Mouse (Mus musculus): ENCODE results near the gene Glra1. TPM values are rescaled to one million over a fixed set of nuclear protein-coding genes. Genes with fewer than 3 reads are reported as not detected.
"Not testable (repeated sequence)": the region's sequence is repeated elsewhere in the genome, so short reads cannot be mapped to it uniquely, and the experiment has no call there.

The Glra1 gene
- polyA plus RNA-seq (2016; fragmentation: Nextera tagmentation; extraction: Ambion mirVana) = 3.8 and 6.8 TPM in 2 replicates

DNA sequence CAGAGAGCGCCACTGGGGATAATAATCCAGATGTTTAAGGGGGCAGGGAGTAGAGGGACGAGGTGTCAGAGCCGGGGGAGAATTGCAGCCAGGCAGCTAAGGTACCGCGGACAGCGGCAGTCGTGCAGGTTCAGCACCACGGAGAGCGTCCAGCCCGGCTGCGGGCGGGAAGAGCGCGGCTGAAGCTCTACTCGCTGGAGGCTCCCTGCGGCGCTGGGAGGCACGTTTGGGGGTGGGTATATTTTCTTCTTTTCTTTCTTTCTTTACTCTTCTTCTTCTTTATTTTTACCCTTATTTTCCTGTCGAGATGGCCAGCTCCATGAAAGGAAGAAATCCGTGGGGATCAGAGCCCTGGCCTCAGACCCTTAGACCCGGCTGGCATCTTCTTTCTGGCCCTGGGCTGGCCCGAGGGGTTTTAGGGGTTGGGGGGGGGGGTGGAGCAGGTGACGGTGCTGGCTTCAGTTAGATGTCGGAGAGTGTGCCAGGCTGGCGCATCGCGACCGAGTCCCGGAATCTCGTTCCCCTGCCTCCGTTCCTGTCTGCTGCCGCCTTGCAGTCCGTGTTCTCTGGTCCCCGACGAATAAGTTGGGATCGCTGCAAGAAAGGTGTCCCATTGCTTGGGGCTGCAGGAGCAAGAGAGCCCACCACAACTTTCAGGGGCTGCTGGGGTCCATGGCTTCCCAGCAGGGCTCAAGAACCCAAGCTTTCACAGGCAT lies at the start of gene Glra1:
TSS of gene Glra1 (minus strand) at position 391 of the 716 bp plus-strand sequence.
- peak within 1 kb of the TSS; percentile 86 for H3K27ac ChIP-seq
- peaks cover 39% of the 10 kb centered on the region for H3K4me1 ChIP-seq (replicated peaks)
- H3K9me3 ChIP-seq = no peaks in the 10 kb centered on the region
- peak; percentile 83 for DNase-seq (ENCODE audit: low spot score)
- peak within 1 kb of the TSS; percentile 65 for H3K4me3 ChIP-seq
- peaks cover 29% of the 10 kb centered on the region for H3K27me3 ChIP-seq (ENCODE audit: insufficient read depth, poor library complexity, severe bottlenecking)
- 1% methylated on average over 36 of the region's 36 CpGs for WGBS
- peaks cover 8% of the 10 kb centered on the region; the same call in 1 of the 2 replicates for H3K36me3 ChIP-seq

DNA sequence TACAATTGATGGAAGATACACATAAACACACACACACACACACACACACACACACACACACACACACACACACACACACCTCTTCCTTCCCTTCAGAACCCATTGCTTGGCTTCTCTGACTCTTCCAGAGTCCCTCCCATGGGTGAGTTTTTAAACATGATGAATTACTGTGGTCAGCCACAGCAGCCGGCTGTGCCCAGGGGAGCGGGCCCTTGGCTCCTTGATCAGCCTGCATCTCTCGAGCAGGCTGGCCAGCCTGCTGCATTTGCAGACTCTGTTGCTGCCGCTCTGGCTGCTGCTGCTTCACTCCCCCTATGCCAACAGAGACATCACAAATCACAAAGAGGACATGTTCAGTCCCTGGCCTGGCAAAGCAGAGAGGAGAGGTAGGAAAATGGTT lies 29.0 kb upstream of the Glra1 start:
- no peaks in the 10 kb centered on the region for H3K27me3 ChIP-seq (ENCODE audit: insufficient read depth, poor library complexity, severe bottlenecking)
- 0 out of 2 replicates have a peak, but pooled peaks cover 3% of the 10 kb centered on the region for H3K9me3 ChIP-seq
- peak overlapping the region; percentile 50; the same call in 1 of the 2 replicates for H3K27ac ChIP-seq
- WGBS = 50% methylated on average over 4 of the region's 4 CpGs
- peaks cover 13% of the 10 kb centered on the region for H3K4me1 ChIP-seq (replicated peaks)
- H3K36me3 ChIP-seq = no peaks in the 10 kb centered on the region
- DNase-seq (ENCODE audit: low spot score) = peak; percentile 4
- H3K4me3 ChIP-seq = no peak overlapping the region

DNA sequence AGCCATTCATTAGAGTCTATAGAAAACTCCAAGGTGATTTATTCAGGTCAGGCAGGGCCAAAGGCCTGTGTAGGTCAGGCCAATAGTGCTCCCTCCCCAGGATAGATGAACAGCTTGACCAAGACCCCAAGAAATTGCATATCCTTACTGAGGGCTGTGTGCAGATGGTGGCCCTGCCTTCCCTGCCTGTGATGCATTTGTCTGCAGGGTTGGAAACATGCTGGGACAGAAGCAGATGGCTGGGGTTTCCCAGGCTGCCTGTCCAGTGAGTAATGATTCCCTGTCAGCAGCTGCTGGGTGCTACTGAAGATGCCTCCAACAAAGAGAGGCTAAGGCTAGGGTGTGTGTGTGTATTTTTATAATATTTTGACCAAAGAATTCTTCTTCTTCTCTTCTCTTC lies 25.9 kb upstream of the Glra1 start:
- H3K4me1 ChIP-seq (replicated peaks) = peaks cover 13% of the 10 kb centered on the region
- no peaks in the 10 kb centered on the region for H3K27me3 ChIP-seq (ENCODE audit: insufficient read depth, poor library complexity, severe bottlenecking)
- 0 out of 2 replicates have a peak, but pooled peaks cover 3% of the 10 kb centered on the region for H3K9me3 ChIP-seq
- peak overlapping the region; percentile 74 for H3K27ac ChIP-seq
- peak; percentile 67 for DNase-seq (ENCODE audit: low spot score)
- H3K36me3 ChIP-seq = no peaks in the 10 kb centered on the region
- no peak overlapping the region for H3K4me3 ChIP-seq

- H3K27me3 ChIP-seq (ENCODE audit: insufficient read depth, poor library complexity, severe bottlenecking); H3K36me3 ChIP-seq; H3K27ac ChIP-seq; DNase-seq (ENCODE audit: low spot score); H3K9me3 ChIP-seq; H3K4me3 ChIP-seq; H3K4me1 ChIP-seq (replicated peaks): not testable (repeated sequence)
- WGBS = 75% methylated on average over 8 of the region's 8 CpGs
Observed at GRCm38 (mm10) chr11:55614631-55615030, 6.6 kb upstream of the Glra1 start.

- peaks cover 35% of the 10 kb centered on the region for H3K4me1 ChIP-seq (replicated peaks)
- H3K27ac ChIP-seq = peak overlapping the region; percentile 86
- DNase-seq (ENCODE audit: low spot score) = no peak
- H3K36me3 ChIP-seq = peaks cover 4% of the 10 kb centered on the region; the same call in 1 of the 2 replicates
- 2% methylated on average over 12 of the region's 12 CpGs for WGBS
- no peaks in the 10 kb centered on the region for H3K9me3 ChIP-seq
- H3K4me3 ChIP-seq = peak overlapping the region; percentile 65
- H3K27me3 ChIP-seq (ENCODE audit: insufficient read depth, poor library complexity, severe bottlenecking) = peaks cover 29% of the 10 kb centered on the region
Observed at GRCm38 (mm10) chr11:55608524-55608920, 524 bp upstream of the Glra1 start.

DNA sequence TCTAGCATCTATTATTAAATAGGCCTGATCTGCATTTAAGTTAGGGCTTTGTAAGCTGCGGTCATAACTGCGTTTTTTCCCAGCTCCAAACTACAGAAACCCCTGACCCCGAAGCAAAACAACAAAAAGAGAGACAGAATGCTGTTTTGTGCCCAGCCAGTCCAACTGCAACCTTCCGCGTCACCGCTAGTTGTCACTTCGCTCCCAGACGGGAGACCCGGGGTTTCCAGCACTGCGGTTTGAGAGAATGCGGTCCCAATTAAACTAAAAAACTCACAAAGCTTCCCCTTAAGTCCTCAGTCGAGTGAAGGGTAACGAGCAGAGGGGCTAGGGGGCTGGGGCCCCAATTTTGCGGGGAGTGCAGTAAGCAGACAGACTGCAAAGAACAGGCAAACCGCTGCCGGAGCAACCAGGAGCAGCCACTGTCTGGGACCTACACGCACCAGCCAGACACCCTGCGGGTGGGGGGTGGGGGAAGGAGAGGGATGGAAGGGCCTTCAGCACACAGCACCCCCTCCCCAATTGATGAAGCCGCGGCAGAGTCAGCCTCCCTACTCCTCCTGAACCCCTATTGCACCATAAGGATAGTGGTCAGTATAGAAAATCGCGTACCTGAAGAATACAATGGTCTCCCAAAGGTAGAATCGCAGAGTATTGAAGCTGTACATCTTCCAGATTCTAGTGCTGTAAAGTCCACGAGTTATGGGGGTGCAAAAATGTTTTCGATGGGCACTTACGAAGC lies 761 bp downstream of the Glra1 start:
- Histone ChIP-seq H3K27me3 (ENCODE audit: insufficient read depth, poor library complexity, severe bottlenecking) (peaks cover 29% of the 10 kb centered on the region), H3K9me3 (no peaks in the 10 kb centered on the region), H3K4me3 (peak overlapping the region; percentile 65), H3K36me3 (peaks cover 8% of the 10 kb centered on the region; the same call in 1 of the 2 replicates), H3K4me1 (replicated peaks) (peaks cover 44% of the 10 kb centered on the region), H3K27ac (peak overlapping the region; percentile 86)
- 4% methylated on average over 26 of the region's 26 CpGs for WGBS
- peak; percentile 64 for DNase-seq (ENCODE audit: low spot score)

- WGBS = under 1% methylated on average over 11 of the region's 11 CpGs
- peaks cover 44% of the 10 kb centered on the region for H3K36me3 ChIP-seq
- DNase-seq (ENCODE audit: low spot score) = peak; percentile 58
- peaks cover 11% of the 10 kb centered on the region for H3K27me3 ChIP-seq (ENCODE audit: insufficient read depth, poor library complexity, severe bottlenecking)
- peaks cover 51% of the 10 kb centered on the region for H3K4me1 ChIP-seq (replicated peaks)
- peak overlapping the region; percentile 78 for H3K27ac ChIP-seq
- peak overlapping the region; percentile 39 for H3K4me3 ChIP-seq
- H3K9me3 ChIP-seq = no peaks in the 10 kb centered on the region
Observed at GRCm38 (mm10) chr11:55601447-55602065, 6.4 kb downstream of the Glra1 start.

- peaks cover 14% of the 10 kb centered on the region for H3K4me1 ChIP-seq (replicated peaks)
- H3K4me3 ChIP-seq = no peak overlapping the region
- H3K36me3 ChIP-seq = peaks cover 89% of the 10 kb centered on the region
- H3K9me3 ChIP-seq = no peaks in the 10 kb centered on the region
- WGBS = 97% methylated on average over 1 of the region's 1 CpGs
- no peak for DNase-seq (ENCODE audit: low spot score)
- H3K27ac ChIP-seq = no peak overlapping the region
- peaks cover 7% of the 10 kb centered on the region for H3K27me3 ChIP-seq (ENCODE audit: insufficient read depth, poor library complexity, severe bottlenecking)
Observed at GRCm38 (mm10) chr11:55595726-55596125, 12.3 kb downstream of the Glra1 start.

GRCm38 (mm10) chr11:55594411-55594810 lies 13.6 kb downstream of the Glra1 start:
- peaks cover 89% of the 10 kb centered on the region for H3K36me3 ChIP-seq
- no peak overlapping the region for H3K4me3 ChIP-seq
- 87% methylated on average over 3 of the region's 3 CpGs for WGBS
- H3K27me3 ChIP-seq (ENCODE audit: insufficient read depth, poor library complexity, severe bottlenecking) = peaks cover 3% of the 10 kb centered on the region
- DNase-seq (ENCODE audit: low spot score) = no peak
- H3K27ac ChIP-seq = no peak overlapping the region
- H3K9me3 ChIP-seq = no peaks in the 10 kb centered on the region
- H3K4me1 ChIP-seq (replicated peaks) = 0 out of 2 replicates have a peak, but pooled peaks cover under 1% of the 10 kb centered on the region

- H3K27ac ChIP-seq = no peak overlapping the region
- no peak overlapping the region for H3K4me3 ChIP-seq
- WGBS = 63% methylated on average over 2 of the region's 2 CpGs
- H3K27me3 ChIP-seq (ENCODE audit: insufficient read depth, poor library complexity, severe bottlenecking) = no peaks in the 10 kb centered on the region
- no peaks in the 10 kb centered on the region for H3K9me3 ChIP-seq
- peaks cover 80% of the 10 kb centered on the region for H3K36me3 ChIP-seq
- no peaks in the 10 kb centered on the region for H3K4me1 ChIP-seq (replicated peaks)
- DNase-seq (ENCODE audit: low spot score) = no peak
Observed at GRCm38 (mm10) chr11:55591194-55591593, 16.8 kb downstream of the Glra1 start.

GRCm38 (mm10) chr11:55589376-55590167 lies 18.4 kb downstream of the Glra1 start:
- H3K36me3 ChIP-seq = peaks cover 71% of the 10 kb centered on the region

DNA sequence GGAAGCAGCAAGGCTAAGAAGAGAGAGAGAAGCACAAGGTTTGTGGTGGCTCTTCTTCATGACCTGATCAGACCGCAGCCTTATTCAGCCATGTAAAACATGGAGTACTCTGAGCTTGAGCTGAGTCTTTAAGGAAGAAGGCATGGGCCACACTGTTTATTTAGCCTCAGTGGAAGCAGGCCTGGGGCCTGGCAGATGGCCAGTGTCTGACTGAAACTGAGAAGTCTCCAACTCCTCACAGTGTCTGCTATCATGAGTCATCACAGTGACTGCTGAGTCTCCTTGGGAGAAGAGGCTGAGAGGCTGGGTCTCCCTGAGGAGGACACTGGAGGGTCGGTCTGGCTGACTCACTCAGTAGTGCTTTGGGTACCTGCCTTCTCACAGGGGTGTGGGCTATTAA lies 33.6 kb downstream of the Glra1 start:
- no peak overlapping the region for H3K4me3 ChIP-seq
- no peak for DNase-seq (ENCODE audit: low spot score)
- 89% methylated on average over 2 of the region's 2 CpGs for WGBS
- peaks cover 77% of the 10 kb centered on the region for H3K36me3 ChIP-seq
- no peaks in the 10 kb centered on the region for H3K27me3 ChIP-seq (ENCODE audit: insufficient read depth, poor library complexity, severe bottlenecking)
- H3K27ac ChIP-seq = no peak overlapping the region
- H3K9me3 ChIP-seq = no peaks in the 10 kb centered on the region
- H3K4me1 ChIP-seq (replicated peaks) = peaks cover 8% of the 10 kb centered on the region

More at GRCm38 (mm10) chr11:55589376-55590167, 18.4 kb downstream of the Glra1 start:
- Histone ChIP-seq H3K27ac (no peak overlapping the region), H3K4me1 (replicated peaks) (no peaks in the 10 kb centered on the region), H3K27me3 (ENCODE audit: insufficient read depth, poor library complexity, severe bottlenecking) (no peaks in the 10 kb centered on the region), H3K9me3 (no peaks in the 10 kb centered on the region), H3K4me3 (no peak overlapping the region)
- WGBS = 88% methylated on average over 9 of the region's 9 CpGs
- no peak for DNase-seq (ENCODE audit: low spot score)

Data from hindbrain, embryonic 10.5 days (tissue).